Mouse (Mus musculus) kidney, adult 9 months (tissue): Measurements from ENCODE around the gene Hrh3.

Experiments
- DNase-seq: peaks from one replicate; pipeline ENCODE4 v3.0.0; 2022

The Hrh3 gene

DNA sequence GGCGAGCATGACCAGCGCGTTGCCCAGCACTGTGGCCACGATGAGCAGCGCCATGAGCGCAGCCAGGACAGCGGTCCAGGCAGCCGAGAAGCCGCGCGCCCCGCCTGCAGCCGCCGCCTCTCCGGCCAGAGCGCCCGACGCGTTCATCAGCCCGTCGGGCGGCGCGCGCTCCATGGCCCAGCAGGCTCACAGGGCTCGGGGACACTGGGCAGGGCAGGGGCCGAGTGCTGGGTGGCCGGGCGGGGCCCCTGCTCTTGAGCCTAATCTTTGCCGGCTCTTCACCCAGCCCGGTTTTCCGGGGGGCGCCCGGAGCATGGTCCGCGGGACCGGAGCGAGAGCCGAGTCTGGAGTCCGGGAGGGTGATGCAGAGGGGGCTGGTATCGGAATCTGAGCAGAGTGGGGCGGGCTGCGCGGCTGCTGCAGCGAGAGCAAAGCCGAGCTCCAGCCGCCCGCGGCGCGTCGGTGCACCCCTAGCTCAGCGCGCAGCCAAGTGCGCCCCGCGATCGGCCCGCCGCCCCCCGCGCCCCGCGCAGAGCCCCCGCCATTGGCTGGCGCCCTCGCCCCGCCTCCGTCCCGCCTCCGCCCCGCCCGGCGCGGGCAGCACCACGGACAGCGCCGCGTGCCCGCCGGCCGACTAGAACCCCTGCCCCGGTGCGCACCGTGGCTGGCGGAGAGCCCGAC, at the start of gene Hrh3:
Hrh3 (minus strand) TSS at position 511 of the 681 bp plus-strand sequence.
- peak; percentile 81 for DNase-seq

DNA sequence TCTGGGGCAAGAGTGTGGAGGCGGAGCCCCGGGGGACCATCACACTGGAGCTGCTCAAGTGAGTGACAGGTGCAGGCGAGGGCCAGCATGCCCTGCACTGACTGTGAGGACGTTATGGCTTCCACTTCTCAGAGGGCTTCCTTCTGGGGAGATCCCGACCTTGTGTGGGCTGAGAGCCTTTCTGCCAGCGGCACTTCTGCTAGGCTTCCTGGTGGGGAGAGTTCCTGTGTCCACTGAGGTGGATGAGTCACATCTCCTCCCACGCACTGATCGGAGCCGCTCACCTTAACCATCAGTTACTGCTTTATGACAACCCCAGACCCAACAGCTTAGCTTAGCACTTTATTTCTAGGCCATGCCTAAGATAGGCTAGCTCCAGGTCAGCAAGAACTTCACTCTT, 44.3 kb upstream of the Hrh3 start:
- DNase-seq = no peak

DNA sequence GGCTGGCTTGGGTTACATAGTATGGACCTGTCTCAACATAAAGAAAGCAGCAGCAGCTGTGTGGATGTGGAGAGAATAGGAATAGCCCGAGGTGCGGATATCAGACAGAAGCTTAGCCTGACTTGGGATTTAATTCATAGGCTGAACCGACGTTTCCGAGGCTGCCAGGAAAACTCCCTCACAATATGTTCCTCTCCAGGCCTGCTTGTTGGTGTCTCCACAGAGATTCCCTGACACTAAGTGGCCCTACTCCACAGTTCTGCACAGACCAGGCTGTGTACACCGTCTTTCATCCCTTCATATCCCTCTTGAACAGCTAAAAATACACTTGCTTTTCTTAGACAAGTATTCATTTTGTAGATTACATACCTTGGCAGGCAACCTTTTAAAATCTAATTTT, 43.1 kb upstream of the Hrh3 start:
- DNase-seq = no peak

DNA sequence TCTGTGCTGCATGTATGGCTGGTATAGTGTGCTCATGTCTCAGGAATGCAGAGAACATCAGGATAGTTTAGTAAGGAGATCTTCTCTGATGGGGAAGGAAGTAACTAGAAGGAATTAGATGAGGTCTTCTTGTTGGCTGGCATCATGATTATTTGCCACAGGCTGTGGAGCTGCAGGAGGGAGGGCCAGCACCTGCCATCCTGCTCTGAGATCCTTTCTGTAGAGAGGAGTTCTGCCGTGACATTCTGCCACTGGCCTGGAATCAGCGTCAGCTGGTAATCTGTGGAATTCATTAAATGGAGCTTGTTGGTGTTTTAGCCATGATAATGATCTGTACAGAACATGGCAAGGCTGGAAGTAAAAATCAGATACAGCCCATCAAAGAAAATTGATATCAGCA, 41.8 kb upstream of the Hrh3 start:
- no peak for DNase-seq

DNA sequence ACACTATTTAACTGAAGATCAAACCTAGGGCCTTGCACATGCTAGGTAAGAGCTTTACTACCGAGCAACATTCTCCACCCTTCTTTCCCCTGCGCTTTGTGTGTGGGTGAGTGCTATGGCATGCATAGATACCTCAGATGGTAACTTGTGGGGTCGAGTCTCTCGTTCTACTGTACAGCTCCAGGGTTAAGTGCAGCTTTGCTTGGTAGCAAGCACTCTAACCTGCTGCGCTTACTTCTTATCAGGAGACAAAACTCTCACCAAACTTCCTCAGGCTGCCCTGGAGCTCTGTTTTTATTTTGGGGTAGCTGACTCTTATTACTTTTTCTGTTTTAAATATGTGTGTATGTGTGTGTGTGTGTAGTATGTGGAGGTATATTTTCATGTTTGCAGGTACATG, 31.1 kb upstream of the Hrh3 start:
- no peak for DNase-seq

DNA sequence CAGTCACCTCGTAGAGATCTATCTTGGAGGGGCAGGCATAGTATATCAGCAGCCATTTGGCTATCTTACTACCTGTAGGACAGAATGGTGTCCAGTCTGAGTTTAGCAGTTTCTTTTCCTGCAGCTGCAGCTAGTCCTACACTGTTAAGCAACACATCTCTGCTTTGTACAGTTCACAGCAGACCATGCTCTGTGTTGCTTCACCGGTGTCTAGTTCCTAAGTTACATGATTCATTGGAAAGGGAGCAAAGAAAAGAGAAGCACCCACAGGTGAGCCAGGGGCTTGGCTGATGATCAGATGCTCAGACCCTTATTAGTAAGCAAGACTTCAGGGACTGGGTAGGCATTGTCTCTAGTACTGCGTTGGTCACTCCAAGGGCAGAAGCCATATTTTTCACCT, 29.6 kb upstream of the Hrh3 start:
- no peak for DNase-seq

DNA sequence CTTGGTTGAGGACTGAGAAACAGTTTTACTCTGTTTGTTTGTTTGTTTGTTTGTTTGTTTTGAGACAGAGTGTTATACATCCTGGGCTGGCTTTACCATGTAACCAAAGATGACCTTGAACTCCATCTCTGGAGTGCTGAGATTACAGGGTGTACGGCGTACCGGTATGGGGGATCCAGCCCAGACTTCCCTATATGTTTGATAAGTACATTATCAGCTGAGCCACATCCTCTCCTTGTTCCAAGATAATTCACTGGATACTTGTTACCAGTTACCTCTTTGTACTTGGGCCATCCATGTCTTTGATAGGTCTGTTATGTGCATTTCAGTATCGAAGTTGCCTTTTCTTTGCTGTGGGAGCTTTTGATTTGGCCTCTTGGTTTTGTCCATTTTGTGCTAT, 28.9 kb upstream of the Hrh3 start:
- no peak for DNase-seq

DNA sequence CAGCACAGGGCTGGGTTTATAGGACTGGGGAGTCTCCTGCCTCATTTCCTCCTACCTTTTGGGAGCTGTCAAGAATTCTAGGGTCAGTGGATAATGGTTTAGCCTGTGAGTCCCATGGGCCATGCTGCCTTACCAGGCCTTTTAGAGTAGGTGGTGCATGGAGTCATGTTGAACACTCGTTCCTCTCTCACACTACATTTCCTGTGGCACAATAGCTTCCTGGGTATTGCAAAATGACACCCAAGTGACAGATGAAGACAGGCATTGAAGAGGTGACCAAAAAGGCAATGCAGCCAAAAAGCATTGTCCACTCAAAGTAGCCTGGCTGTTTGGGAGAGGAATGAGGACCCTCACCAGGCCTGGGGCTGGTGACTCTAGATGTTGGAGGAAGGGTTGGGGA, 23.4 kb upstream of the Hrh3 start:
- no peak for DNase-seq

DNA sequence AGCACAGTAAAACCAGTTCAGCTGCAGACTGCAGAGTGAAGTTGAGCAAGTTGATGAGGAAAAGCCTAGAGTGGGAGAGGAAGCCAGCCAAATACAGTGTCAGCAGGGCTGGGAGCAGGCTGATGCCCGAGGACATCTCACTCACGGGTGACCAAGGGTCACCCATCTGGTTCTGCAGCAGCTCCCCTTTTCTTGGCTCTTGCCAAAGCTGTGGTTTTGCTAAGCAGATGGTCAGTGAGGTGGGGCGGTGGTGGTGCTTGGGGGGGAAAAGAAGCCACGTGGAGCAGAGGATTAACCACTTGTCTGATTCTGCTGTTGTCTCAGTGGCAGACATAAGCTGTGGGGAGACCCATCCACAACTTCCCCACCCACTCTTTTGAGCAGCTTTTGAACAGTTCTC, 21.9 kb upstream of the Hrh3 start:
- DNase-seq = no peak

DNA sequence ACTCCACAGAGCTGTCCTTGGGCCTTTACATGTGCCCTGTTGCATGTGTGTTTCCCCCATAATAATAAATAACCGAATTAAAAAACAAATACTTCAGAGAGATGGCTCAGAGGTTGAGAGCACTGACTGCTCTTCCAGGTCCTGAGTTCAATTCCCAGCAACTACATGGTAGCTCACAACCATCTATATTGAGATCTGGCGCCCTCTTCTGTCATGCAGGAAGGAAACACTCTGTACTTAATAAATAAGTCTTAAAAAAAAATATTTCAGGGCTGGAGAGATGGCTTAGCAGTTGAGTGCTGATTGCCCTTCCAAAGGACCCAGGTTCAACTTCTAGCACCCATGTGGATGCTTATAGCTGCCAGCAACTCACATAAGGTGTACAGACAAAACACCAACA, 19.9 kb upstream of the Hrh3 start:
- DNase-seq = no peak

DNA sequence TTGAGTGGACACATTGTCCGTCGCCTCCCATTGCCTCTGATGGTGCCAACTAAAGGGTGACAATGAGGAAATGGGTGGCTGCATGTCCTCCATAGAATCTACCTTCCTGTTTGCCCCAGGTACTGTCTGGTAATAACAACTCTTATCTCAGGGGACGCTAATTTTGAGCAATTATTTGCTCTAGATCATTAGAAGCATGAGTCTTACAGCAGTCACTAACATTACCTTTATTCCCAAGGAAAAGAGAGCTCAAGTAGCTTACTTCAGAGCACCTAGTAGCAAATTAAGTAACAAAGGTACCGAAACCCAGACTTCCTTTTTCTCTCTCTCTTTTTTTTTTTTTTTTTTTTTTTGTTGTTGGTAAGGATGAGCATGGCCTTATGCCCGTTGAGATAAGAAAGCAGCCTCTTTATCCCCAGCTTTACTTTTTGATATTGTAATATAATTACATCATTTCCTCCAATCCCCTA, 16.0 kb upstream of the Hrh3 start:
- DNase-seq = no peak

DNA sequence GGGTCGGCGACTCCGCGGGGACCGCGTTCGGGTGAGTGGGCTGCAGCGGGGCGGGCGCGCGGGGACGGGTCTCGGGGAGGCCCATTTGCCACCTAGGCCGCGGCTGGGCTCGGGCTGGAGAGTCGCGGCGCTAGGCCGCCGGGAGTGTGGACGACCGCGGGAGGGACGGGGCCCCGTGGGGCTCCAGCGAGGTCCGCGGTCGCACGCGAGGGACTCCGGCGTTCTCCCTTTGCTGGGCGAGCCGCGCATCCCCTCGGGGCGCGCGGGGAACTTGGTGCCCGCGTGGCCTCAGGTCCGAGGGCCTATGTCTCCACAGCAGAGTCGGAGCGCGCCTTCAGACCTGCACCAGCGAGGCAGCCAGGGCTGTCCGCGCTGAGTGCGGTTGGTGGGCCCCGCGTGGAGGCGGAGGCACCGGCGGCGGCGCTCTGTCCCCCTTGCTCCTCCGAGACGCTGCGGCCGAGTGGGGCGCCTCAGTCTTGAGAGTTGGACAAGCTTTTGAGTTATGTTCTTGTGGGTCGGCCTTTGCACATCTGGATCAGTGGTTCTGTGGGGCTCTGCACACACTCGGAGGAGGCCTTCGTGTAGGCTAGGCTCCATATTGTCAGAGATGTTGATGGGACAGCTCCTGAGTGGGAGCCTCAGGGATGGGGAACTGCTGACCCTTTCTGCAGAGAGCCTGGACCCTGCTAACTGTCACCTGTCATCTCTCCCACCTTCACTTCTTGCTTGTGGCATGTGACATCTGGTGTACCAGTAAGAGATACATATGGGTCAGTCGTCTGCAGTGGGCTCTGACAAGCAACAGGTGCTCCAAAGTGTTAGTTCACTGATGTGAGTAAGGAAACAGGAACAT, 15.4 kb upstream of the Hrh3 start:
- no peak for DNase-seq

DNA sequence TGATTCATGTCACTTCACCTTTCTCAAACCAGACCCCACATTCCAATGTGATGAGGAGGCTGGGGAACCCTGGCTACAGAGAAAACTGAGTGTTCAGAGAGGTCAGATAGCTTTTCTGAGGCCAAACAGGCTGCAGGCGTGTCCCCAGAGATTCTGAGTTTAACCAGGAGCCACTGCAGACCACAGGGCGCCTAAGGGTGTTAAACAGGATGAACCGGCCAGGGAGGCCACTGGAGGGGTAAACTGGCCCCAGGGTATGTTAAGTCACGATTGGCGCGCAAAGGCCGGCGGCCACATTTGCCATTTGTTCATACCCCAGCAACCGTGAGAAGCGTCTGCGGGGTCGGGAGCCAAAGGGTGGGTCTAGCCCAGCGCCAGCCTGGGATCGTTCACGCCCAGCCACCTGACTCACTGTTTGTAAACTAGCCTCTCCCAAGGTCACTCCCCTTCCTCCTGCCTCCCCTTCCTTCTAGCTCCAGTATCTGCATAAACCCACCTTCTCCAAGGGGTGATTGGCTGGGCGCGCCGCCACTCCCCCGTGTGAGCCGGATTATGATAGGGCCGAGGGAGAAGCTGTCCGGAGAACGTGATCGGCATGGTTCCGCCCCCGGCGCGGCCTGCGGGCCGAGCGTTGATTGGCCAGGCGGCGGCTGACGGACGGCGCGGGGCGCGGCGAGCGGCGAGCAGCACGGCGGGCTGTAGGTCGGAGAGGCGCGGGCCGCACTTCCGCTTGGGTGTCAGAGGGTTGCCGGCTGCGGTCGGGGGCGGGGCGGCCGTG, 14.6 kb upstream of the Hrh3 start, which contains the start of gene Osbpl2:
Osbpl2 (plus strand) TSS at position 646 of the 778 bp plus-strand sequence.
- peak; percentile 100 for DNase-seq

DNA sequence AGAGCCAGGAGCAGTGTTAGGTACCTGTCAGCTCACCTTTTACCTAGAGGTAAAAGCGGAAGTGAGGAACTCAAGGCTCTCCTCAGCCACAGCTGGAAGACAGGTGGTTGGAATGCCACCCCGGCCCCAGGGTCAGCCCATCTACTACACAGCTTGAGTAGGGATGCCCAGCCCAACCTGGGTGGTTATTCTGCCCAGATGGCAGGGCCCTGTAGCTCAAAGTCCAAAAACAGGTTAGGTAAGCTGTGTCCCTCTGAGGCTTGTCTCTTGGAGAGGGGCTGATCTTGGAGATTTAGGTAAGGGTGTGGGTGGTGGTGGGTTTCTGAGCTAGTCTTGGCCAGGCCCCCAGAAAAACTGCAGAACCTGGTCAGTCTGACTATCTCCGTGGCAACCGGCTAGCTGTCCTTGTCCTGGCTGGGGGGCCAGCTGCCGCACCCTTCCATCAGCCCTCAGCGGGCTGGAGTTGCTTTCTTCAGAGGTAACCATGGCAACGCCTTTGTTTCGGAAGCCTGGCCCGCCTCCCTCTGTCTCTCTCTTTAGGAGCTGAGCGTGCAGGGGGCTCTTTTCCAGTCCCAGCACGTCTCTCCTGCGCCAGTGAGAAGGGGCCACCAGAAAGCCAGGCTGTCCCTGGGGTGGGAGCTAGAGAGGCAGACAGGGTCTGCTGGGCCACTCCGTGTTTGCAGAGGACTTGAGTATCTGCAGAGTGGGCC, 13.4 kb upstream of the Hrh3 start:
- peak; percentile 30 for DNase-seq

DNA sequence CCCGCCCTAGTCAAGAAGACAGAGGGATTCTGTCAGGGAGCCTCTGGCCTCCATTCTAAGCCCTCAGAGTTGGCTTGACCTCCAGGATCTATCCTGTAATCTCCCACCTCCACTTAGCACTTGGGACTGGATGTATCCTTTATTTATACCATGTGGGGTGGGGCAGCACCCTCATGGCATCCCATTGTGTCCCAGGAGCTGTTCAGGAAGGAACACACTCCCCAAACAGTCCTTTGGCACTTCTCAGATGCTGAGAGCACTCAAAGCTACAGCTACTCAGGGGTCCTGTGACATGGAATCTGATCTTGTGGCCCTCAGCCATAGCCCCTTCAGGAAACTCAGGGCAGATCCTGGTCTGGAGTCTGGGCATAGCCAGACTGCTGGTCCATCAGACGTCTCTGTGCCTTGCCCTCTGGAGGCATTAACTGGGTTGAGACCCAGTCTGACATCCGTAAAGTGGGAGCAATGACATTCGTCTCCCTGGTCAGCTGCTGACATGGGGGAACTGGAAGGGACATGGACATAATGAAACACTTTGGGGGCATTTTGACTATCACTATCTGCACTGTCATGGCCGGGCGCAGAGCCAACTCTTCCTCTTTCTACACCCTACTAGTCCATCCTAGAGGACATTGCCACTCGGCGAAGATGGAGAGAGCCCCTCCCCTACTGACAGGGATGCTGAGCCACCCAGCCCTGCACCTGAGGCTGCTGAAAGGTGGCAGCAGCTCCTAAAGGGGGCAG, 12.6 kb upstream of the Hrh3 start:
- DNase-seq = peak; percentile 25

DNA sequence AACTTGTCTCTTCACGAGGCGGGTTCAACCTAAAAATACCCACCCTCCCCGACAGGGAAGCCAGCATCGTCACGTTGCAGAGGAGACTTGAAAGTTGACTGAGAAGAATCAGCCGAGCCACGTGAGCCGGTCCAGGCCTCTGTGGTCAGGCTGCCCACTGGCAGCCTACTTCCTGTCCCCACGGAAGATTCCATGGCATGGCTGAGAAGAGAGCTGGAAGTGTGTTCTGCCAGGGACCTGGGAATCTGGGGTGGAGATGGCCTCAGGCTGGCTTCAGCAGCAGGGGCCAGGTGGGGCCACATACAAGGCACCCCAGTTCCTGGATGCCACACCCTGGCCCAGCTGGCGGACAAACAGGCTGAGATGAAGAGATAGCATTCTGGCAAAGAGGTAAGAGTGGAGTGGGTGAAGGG, 11.8 kb upstream of the Hrh3 start:
- DNase-seq = no peak

DNA sequence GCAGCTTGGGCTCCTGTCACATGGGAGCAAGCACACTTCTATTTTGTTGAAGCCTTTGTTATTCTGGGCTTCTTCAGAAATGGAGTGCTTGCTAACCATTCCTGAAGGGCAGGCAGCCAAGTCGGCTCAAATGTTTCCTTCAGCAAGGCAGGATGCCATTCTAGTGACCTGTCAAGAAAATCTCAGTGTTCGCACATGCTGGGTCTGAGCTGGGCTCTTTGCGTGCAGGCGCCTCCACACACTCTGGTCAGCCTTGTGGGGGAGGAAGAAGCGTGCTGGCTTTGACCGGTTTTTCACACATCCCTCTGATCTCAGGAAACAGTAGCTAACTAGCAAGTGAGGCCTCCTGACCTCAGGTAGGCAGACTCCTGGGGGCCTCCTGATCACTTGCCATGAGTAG, 11.0 kb upstream of the Hrh3 start:
- peak; percentile 56 for DNase-seq

DNA sequence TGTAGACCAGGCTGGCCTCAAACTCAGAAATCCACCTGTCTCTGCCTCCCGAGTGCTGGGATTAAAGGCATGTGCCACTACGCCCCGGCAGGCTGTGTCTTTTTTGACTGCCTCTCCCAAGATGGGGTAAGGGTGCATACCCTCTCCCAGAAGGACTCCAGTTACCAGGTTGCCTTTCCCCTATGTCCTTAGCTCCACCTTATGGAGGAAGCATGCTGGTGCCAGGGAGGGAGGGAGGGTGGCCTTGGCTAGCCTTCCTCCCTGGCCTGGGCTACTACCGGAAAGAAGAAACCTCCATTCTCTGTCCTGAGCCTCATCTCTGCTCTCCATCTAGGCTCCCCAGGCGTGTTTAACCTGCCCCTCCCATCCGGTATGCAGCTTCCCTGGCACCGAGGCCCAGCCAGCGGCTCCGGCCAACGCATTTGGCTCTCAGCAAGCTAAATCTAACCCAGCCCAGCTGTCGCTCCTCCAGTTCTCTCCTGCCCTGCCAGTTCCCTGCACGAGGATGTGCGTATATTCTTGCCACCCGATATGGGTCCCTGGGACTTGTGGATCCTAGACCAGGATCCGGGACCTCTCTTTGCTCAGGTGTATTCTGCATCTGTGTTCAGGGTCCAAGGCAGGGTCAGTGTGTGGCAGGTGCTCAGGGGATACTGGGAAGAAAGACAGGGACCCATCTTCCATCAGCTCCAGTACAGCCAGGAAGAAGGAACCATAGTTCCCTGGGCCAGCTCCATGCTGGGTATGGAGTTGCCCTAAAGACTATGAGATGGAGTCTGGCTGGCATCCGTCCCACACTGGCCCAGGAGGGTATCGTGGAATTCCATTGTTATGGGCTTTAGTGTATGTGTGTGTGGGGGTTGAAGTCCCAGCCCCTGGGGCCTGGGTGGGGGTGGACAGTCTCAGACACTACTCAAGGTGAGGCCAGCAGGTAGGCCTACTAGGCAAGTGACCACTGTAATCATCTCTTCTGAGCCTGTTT, 9.9 kb upstream of the Hrh3 start:
- DNase-seq = peak; percentile 24

DNA sequence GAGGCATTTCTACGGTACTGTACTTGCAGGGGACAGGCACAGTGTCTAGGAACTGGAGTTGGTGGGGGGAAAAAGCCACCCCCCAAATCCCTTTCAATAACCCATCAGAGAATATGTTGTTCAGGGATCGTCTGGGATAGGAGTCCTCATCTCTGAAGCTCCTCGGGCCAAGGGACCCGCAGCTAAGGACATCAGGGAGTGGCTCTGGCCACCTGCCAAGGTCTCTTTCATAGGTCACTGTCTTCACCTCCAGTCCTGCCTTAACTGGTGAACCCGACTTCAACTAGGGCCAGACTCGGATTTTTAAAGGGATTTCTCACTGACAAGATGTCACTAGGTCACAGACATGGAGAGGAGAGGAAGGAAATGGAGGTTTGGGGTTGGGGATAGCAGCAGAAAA, 4.0 kb upstream of the Hrh3 start:
- no peak for DNase-seq

DNA sequence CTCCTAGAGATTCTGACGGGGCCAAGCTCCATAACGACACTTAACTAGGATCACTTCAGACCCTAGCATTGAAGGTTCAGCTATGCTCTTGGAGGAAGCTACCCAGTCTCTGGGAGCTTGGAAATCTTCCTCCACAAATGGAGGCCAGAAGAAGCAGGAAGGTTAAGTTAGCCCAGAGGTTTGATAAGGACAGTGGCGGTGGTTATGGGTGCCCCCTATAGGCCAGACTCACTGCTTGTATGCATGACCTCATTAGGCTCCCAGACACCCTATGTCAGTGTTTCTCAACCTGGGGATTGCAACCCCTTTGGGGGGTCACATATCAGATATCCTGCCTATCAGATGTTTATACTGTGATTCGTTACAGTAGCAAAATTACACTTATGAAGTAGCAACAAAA, 2.8 kb upstream of the Hrh3 start:
- no peak for DNase-seq
